Mouse (Mus musculus) natural killer cell, adult 2 months (primary cell): ENCODE data around the gene Scamp1.
A peak's percentile ranks its signal among the peaks of the same experiment; 100 is the strongest.

Experiments used
- DNase-seq, 2 experiments: peaks; one replicate each; pipeline ENCODE4 v3.0.0; 2022; ENCODE audit warnings: low spot score in 2 of 2

Scamp1 gene

GRCm38 (mm10) chr13:94224717-94225705 lies 60.6 kb downstream of the Scamp1 start:
- no peak for DNase-seq

- DNase-seq: no peak
These were observed 62.0 kb downstream of the Scamp1 start for GRCm38 (mm10) chr13:94223609-94224008.

- DNase-seq: no peak
These were observed 72.9 kb downstream of the Scamp1 start for GRCm38 (mm10) chr13:94212716-94213115.

- DNase-seq: no peak
These were observed 73.5 kb downstream of the Scamp1 start for GRCm38 (mm10) chr13:94212179-94212578.

- no peak for DNase-seq
These were observed 74.2 kb downstream of the Scamp1 start for GRCm38 (mm10) chr13:94211236-94212119.

GRCm38 (mm10) chr13:94208892-94209291 lies 76.8 kb downstream of the Scamp1 start:
- no peak for DNase-seq

GRCm38 (mm10) chr13:94207973-94208372 lies 77.7 kb downstream of the Scamp1 start:
- no peak for DNase-seq

- peak; percentile 9 to 12 for DNase-seq
These were observed 80.4 kb downstream of the Scamp1 start for GRCm38 (mm10) chr13:94205234-94205633.

- no peak for DNase-seq
These were observed 85.8 kb downstream of the Scamp1 start for GRCm38 (mm10) chr13:94199829-94200228.

- no peak for DNase-seq
These were observed 87.0 kb downstream of the Scamp1 start for GRCm38 (mm10) chr13:94198616-94199015.

GRCm38 (mm10) chr13:94193227-94193626 lies 92.4 kb downstream of the Scamp1 start:
- DNase-seq: no peak

GRCm38 (mm10) chr13:94190386-94190785 lies 95.3 kb downstream of the Scamp1 start:
- DNase-seq: no peak

GRCm38 (mm10) chr13:94188200-94189086 lies 97.2 kb downstream of the Scamp1 start:
- DNase-seq: no peak

GRCm38 (mm10) chr13:94185631-94186030 lies 100.0 kb downstream of the Scamp1 start:
- no peak for DNase-seq

- no peak for DNase-seq
These were observed 100.8 kb downstream of the Scamp1 start for GRCm38 (mm10) chr13:94184726-94185456.

- DNase-seq: no peak
These were observed 102.2 kb downstream of the Scamp1 start for GRCm38 (mm10) chr13:94183372-94184021.

GRCm38 (mm10) chr13:94182026-94182425 lies 103.6 kb downstream of the Scamp1 start:
- DNase-seq: no peak

- DNase-seq: no peak
These were observed 104.9 kb downstream of the Scamp1 start for GRCm38 (mm10) chr13:94180477-94181420.
